Mouse (Mus musculus) ovary, postnatal 14 days (tissue): ENCODE results near the gene Apbb2.

Experiments
- DNase-seq: peaks from one replicate; pipeline ENCODE4 v3.0.0; 2022; ENCODE audit warnings: low spot score

The Apbb2 gene

DNA sequence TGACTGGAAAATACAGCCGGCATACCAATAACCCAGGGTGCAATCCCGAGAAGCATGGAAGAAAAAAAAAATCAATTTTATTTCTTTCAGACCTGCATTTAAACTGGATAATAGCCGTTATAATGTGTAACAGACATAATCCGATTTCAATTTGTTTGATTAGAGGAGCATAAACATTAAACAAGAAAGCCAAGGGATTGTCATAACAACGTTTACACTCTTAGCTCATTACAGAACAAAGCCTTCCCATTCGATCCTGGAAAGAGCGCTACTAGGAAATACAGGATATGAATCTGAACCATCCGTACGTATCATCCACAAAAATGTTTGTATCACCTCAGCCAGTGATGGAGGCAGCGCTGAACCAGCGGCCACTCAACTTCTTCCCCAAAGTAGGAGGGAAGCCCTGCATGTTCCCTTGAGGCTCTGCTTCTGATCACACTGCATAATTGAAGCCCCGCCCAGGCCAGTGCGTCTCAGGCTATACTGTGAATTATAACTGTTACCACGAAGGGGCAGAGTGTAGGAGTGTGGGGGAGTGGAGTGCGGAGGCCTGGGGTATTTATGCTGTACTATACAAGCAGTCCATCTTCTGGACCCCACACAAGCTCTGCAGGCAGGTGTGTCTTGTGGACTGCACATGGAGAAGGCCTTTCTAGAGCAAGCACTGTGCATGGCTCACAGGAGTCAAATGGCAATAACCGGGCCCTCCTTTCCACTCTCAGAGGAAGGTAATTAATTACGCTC, 278.1 kb downstream of the Apbb2 start:
- no peak for DNase-seq

DNA sequence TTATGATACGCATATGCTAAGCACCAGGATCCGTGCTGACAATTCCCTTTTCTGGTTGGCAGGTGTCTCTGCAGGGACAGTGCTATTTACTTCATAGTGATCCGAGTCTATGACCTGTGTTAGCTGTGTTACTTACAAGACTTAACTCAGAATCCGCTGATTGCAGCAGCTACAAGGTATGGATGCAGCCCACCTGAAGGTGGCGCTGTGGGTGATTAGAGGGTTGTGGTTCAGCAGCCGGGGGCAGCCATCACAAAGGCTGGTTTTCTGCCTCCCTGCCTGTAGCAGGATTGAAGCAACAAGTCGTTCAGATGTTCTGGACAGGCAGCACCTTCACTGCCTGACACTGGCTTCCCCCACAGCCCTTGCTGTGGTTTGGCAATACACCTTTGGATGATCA, 280.0 kb downstream of the Apbb2 start:
- no peak for DNase-seq

DNA sequence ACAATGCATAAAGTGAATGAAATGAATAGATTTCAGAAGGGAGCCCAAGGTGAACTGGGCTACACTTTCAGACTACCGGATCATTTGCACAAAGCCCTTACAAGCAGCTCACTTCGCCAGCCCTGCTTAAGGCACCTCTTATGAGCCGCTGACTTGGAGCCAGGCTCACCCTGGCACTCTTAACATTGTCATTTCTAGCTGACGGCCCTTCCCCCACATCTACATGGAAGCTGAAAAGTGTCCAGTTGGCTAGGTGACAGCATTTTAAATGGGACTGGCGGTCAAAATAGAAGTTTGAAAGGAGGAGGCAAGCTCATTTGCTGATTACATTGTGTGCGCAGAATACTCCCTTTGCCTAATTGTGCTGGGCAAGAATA, 280.6 kb downstream of the Apbb2 start:
- DNase-seq, result peak; percentile 29

DNA sequence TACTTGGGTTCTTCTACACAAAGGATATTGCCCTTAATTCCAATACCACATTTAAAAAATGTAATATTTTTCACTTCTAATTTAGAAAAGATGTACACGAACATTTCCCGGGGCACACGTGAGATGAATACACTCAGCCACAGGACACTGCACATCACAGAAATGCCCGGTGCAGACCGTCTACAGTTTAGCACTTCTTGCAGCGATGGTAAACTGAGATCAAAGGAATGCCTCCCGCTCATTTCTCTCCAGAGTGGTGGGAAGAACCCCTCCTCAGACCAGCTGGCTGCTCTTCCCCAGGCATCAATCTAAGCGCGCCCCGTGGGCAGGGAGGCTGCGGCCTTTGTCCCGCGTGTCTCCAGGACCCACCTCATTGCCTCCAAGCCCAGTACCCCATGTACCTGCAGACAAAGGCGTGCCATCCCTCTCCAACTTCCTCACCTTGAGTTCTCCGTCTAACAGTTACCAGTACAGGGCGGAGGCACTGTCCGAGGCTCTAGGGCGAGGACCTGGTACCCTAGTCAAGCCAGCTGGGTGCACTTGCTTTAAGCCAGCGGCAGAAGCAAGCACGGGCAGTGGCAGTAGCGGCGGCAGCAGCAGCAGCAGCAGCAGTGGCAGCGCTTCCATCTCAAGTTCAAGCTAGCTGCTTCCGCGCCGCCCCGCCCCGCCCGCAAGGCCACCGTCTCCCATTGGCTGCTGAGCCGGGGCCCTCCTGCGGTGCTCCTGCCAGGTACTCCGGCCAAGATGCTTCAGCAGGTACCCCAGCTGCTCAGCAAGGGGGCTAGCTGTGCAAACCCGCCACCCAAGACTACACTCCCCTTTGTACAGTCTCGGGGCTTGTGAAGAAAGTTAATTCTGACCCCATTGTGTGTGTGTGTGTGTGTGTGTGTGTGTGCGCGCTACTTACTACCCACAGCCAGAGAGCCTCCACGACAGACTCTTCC, 281.3 kb downstream of the Apbb2 start:
- DNase-seq, result peak; percentile 18

DNA sequence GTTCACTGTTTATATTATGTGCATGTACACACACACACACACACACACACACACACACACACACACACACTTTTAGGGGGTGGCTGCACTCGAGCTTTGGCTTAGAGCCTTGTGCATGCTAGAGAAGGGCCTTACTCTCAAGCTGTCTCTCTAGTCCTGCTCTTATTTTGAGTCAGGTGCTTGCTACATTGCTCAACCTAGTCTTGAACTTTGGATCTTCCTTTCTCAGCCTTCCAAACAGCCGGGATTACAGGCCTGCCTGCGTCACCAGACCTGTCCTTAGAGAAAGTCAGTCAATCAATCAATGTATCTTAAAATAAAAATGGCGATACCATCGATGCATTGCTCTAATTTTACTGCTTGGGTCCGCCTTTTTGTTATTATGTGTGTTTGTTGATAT, 287.8 kb downstream of the Apbb2 start:
- no peak for DNase-seq

DNA sequence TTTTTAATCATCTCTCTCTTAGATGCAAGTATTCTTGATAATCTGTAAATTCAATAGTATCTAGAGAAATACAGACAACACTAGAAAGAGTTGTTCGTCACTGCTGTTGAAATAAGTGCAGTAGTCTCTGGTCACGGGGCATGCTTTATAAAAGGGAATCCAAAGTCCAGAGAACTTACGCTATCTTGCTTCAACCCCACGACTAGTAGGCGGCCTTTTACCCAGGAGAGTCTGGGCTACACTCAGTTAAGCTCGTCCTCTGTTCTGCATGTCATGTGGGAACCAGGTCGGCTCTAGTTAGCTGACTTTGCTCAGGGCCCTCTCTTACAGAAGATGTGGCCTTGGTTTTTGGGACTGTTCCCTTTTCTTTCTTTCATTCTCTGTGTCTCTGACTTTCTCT, 289.8 kb downstream of the Apbb2 start:
- DNase-seq, result no peak

DNA sequence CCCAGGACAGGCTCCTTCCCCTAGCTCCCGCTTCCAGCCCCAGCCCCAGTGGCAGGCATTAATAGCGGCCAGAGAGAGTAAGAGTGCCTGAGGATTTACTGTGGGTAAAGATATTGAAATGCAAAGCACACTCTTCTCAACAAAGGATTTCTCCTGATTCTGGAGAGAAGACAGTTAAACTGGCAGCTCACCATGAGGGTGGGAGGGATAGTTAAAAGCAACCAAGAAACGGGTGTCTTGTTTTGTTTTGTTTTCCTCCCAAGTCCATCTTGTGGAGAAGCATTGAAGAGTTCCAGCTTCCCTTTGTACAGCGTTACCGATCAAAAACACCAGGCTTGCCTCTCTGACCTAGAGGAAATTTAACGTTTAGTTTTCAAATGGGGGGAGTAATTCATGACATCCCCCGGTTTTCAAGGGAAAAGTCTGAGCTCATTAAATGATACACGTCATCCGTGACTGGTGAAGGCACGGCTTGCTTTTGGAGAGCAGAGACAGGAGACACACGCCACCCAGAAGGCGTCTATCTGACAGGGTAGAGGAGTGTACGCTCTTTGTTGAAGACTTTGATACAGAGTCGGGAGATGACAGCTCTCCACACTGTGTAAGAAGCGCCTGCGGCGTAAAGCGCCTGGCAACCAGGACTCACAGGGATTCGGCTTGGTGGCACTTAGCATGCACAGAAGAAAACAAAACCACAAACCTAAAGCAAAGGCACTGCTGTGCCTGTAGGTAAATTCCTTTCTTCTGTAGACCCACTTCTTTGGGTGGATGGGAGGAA, 290.4 kb downstream of the Apbb2 start:
- no peak for DNase-seq

DNA sequence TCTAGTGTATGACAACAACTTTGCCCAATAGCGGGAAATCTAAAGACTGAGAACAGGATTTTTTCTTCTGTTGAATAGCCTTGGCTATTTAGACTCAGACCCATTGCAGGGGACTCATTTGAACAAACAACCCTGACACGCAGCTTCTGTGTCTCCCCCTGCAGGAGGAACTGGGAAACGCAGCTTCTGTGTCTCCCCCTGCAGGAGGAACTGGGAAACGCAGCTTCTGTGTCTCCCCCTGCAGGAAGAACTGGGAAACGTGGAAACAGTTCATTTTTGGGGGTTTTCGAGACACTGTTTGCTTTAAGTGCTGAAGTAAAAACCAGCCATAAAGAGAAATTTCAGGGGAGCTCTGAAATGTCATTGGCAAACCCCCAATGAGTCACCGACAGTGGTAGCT, 292.2 kb downstream of the Apbb2 start:
- no peak for DNase-seq

DNA sequence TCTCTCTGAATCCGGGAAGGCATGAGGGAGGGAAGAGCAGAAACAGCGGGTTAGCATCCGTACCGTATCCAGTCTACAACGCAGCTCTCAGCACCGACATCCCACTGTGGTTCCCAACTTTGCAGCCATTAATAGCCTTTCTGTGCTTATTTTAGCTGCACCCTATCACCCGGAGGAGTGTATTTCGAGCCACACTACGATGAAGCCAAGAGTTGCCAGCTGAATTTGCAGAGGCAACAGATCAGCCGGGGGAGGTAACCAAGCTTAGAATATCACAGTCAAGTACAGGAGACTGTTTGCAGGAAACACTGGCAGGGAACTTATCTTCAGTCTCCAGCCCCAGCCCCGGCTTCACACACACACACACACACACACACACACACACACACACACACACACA, 295.0 kb downstream of the Apbb2 start:
- no peak for DNase-seq

DNA sequence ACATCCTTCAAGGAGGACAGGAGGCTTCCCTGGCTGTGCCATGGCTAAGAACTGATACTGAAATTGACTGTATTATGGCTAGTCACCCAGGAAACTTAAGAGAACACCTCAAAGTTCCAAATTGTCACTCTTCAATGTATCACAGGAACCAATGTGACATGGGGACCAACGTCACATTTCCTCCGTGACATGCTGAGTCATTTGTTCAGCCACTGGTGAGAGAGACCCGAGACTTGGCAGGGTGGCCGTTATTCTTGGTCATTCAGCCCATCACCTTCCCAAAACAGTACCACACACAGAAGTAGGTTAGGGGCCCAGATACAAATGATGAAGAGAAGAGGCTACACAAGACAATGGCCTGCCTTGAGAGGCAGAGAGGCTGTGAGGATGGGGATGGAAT, 295.5 kb downstream of the Apbb2 start:
- DNase-seq, result no peak

DNA sequence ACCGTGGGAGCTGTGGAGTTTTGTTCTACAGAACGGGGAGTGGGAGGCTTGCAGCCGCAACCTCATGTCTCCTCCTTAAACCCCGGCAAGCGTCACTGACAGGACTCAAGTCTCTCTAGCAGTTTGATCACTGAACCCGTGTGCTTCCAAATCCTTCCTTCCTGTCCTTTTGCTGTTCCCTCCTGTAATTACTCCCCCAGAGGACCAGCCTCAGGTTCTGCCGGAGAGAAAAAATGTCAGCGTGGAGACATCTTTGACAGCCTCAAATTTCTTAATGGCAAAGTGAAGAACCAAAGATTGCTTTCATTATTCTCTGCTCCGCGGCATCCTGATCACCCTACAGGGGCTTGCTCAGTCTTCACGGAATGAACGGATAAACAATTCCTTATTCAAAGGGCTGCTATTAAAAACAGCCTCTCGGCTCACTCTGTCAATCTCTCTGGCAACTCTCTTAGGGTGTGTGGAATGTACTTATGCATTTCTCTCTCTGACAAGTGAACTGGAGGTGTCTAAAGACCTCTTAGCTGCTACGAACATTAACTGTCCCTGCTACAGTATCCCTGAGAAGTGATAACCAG, 298.7 kb downstream of the Apbb2 start:
- DNase-seq, result no peak

DNA sequence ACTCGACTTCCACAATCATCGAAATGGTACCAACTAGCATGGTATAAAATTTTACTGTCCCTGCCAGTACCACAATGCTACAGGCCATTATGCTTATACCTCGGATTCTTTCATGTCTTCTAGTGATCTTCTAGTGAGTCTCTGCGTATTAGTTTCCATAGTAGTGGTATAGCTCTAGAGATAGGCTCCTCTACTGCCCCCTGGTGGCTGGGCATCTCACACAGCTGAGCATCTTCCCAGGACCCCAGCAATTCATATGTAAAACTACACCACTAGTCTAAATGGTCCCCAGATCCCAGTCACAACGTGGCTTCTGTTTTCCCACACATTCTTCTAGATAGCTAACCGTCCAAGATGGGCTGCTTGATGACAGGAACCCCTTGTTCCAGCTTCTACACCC, 299.2 kb downstream of the Apbb2 start:
- DNase-seq, result no peak

DNA sequence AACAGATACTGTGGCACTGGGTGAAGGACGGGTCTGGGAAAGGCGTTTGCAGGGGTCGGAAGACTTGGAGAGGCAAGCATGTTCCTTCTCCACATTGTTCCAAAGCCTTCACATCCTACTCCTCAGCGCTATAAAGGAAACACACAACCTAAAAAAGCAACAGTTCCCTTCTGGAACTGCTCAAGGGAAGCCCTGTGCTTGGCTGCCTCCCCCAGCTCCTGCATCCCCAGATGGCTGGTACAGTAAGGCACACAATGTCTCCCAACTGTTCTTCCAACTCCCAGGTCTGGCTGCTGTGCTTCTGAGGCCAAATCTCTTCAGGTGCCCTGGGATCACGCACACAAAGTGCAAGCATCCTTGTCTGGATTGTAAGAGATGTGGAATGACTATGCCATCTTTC, 302.8 kb downstream of the Apbb2 start:
- no peak for DNase-seq

DNA sequence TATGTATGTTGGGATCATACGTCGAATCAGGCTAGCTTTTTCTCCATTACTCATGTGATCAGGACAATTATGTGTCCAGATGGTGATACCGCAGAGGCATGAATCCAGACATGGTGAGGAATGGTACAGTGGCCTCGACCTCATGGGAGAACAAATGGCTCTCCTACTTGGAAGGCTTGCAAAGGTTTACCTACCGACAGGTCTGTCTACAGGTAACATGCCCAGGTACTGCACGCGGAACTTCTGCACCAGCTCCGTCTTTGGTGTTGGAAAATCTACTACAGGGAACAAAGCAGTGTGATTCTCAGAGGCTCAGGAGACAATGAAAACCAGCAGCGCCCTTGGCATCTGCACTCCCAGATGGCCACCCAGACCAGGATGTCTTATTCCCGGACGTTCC, 307.8 kb downstream of the Apbb2 start:
- DNase-seq, result no peak

DNA sequence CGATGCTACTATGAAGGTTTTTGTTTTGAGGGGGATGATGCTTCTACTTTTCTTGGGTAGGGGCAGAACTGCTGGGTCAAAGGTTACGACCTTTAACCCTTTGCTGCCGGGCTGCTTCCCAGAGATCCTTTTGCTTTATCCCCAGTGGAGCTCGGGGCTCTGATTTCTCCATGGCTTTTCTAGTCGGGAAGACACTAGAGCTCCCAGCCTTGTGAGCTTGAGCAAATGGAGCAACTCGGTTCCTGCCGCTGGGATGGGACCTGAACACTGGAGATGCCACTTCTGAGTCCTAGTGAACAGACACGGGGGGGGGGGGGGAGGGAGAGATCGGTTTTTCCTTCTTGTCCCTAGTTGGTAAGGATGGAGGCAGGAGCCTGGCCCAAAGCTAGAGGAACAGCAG, 308.3 kb downstream of the Apbb2 start:
- DNase-seq, result no peak

DNA sequence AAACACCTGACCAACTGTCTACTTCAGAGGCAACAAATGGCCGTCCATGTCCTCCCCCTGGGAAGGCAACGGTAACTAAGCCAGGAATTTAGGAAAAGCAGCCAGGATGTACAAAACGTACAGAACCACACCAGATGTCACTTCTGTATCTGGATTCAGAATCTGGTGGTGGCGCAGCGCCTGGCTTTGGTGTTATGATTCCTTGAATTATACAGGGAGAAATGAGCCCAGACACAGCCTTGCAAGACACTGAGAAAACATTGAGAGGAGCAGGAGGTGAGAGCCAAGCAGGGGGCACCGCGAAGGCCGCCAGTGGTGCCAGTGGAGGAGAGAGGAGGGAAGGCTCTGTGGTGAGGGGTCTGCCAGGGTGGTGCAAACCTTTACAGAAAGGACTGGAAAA, 313.1 kb downstream of the Apbb2 start:
- DNase-seq, result no peak

DNA sequence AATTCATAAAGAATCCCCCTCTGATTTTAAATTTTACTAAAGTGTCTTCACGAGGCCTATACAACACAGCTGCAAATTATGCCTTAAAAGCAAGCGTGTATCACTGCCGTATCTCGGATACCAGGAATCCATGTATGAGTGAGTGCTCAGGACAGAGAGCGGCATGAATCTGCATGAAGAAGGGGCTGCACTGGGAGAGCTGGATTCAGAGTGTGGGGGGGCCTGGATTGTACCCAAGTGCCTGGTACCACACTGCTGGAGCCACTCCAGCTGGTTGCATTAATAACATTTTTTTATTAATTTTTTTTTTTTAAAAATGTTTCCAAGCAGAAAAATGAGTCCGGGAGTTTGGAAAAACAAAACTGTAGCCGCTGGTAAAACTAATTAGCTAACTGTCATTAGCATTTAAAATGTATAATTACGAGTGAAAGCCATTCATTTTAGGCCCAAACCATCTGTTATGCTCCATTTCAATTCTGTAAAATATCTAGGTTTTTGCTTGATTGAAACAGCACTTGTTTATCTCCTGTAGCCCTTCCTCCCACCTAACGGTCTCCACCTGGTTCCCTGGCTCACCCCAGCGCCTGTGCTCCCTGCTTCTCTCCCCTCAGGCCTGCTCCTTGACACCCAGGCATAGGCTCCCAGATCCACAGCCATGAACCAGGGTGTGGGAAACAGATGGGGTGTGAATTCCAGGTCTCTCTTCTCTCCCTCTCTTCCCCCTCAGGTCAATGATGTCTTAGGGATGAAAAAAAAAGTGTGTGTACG, 314.1 kb downstream of the Apbb2 start:
- DNase-seq, result no peak

DNA sequence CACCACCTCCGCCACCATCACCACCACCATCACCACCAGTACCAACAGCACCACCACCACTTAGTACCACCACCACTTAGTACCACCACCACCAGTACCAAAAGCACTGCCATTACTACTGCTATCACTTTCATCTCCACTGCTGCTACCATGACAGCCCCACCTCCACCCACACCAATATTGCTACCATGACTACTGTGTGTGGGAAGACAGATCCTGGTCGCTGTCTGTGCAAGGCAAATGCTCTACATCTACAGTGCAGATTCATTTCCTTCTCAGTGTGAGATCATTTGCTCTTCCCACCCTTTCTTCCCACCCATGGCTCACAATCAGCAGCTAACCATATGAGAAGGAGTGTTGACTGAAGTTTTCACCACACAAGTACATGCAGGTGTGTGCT, 315.7 kb downstream of the Apbb2 start:
- DNase-seq, result no peak

DNA sequence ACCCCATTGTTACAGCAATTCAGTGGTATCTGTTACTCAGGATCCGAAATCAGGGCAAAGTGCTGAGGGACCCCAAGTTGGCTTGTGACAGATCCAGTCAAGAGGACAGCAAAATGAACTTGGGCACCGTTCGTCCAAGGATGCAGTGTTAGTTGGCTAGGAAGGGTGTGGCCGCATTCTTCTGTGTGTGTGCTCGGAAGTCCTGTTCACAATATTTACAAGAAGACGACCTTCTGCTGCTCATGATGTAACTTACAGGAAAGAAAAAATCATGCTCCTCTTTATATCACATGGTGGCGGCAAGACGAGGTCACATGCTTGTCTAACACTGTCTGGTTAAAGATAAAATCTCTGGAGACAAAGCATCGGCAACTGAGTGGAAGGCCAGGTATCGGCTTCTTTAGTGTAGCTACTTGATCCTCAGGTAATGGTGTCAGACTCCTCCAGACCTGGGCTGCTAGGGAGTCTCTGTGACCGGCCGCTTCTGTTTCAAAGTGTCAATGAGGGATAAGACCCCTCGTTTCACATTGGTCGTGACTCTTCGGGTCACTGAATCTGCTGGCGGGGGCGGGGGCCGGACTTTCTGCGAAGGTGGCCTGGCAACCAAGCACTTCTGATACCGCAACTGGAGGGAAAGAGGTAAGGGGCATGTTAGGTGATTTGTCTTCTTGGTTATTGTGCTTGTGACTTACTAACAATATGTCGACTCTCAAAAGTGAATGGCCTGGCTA, 316.3 kb downstream of the Apbb2 start:
- DNase-seq, result no peak

DNA sequence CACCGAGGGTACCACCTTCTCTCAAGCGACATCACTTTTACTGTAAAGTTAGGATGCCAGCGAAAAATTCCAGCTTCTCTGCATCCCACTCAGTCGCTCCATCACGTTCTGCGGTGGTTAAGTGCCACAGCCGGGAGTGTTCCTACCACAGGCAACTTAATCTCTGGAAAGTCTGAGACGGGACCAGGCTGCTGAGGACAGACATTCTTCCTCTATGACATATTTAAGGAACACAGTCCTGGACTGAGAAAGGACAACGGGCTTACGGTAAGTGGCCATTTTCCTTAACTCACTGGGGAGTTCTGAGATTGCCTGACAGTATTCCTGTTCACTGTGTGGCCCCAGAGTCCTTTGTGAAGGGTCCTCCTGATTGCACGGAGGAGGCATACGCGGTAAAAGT, 318.0 kb downstream of the Apbb2 start:
- DNase-seq, result no peak

DNA sequence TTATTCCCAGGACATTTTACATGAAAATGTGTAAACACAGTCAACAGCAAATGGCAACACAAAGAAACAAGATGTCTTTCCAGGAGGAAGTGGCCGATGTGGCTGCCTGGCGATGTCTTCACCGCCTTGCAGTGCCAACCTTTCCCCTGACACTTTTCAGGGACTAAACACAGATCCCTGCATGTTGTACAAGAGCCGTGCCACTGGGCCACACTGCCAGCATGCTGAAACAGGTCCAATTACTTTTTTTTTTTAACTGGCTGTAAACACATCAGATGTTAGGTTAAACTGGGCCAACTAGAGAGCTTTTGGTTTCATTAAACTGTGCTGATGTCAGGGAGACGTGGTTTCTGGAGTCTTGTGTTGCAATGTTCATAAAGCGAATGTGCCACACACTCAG, 319.7 kb downstream of the Apbb2 start:
- no peak for DNase-seq
